Mouse (Mus musculus): ENCODE measurements around the gene Fam173a. TPM values are rescaled to one million over a fixed set of nuclear protein-coding genes. Genes with fewer than 3 reads are reported as not detected.

Gene Fam173a
- 10 to 100 TPM; 47.6 to 58.9 TPM for total RNA-seq (2023)

DNA sequence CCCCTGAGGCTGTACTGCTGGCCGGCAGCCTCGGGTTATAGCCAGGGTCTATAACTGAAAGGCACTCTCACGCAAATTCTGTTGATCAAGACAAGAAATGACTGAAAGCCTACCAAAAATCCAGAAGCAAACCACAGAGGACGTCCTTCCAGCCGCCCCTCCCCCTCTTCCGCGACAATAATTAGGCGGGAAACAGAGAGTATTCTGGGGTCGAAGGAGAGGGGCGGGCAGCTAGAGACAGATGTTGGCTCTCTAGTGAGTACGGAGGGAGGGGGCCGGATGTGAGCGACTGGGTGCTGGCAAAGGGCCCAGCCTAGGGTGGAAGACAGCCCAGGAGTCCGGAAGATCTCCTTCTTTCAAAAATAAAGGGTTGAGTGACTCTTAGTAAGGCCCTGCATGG is at the start of gene Fam173a:
TSS of gene Fam173a (minus strand) at position 287 of the 400 bp plus-strand sequence.

GRCm38 (mm10) chr17:25841117-25841880 is 48.6 kb upstream of the Fam173a start, which contains the start of gene Gm20683:
TSS of gene Gm20683 (minus strand) at chr17:25841763.

DNA sequence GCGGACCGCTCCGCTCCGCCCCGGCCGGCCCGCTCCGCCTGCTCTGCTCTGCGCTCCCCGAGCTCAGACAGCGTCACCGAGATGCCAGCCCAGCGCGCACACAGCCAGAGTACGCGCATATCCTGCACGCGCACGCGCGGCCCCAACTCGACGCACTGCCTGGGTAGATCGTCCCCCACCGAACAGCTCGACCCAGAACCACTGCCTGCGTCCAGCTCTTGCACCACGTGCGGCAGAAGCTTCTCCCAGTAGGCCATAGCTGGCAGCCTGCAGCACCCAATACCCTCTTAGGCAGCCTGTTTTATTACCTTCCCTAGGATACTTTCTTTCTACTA is 44.3 kb upstream of the Fam173a start, which contains the start of gene Rhbdl1:
TSS of gene Rhbdl1 (minus strand) at position 220 of the 335 bp plus-strand sequence.

DNA sequence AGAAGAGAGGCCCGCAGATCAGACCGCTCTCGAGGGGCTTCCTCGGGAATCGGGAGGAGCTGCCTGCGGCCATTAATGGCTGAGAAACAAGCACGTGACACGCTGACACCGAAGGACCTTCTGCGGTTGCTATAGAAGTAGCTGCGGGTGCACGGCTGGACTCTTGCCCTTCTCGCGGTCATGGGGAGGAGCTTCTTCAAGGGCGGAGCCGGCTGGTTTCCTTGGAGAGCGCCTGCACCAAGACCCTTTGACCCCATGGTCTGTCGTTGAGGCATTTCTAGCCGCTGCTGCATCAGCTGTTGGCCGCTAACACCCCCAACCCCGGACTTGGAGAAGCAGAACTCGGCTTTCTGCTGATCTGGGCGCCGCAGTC is 40.6 kb upstream of the Fam173a start, which contains the start of gene Stub1:
TSS of gene Stub1 (minus strand) at position 114 of the 373 bp plus-strand sequence.

DNA sequence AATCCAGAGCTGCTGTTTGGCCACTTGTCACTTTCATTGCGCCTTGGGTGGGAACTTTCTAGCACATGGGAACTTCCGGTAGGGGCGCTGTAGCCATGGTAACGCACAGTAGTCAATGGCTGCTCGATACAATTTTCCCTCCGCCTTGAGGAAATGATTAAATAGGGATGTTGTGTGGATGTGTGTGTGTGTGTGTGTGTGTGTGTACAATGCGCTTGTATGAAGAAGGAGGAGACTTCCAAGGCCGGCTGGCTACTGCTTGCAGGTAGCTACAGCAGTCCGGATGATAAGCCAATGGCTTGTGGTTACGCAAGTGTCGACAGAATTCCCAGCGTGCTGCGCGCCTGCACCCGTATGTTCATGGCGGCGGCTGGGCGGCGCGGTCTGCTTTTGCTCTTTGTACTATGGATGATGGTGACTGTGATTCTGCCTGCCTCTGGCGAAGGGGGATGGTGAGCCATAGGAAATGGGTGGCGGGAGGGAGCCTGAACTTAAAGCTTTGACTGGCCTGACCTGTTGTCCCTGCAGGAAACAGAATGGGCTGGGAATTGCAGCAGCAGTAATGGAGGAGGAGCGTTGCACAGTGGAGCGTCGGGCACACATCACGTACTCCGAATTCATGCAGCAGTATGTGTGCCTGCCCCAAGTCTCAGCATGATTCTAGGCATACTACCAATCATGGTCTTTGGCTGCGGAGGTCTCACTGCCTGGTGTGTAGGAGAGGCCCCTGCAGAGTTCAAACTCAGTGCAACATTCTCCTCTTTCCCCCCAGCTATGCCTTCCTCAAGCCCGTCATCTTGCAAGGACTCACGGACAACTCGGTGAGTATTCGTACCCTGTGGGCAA is 36.2 kb upstream of the Fam173a start, which contains the start of gene Jmjd8:
TSS of gene Jmjd8 (plus strand) at position 156 of the 846 bp plus-strand sequence.

GRCm38 (mm10) chr17:25823452-25823851 is 30.8 kb upstream of the Fam173a start, which contains the start of gene Wdr24:
TSS of gene Wdr24 (plus strand) at chr17:25823627.

DNA sequence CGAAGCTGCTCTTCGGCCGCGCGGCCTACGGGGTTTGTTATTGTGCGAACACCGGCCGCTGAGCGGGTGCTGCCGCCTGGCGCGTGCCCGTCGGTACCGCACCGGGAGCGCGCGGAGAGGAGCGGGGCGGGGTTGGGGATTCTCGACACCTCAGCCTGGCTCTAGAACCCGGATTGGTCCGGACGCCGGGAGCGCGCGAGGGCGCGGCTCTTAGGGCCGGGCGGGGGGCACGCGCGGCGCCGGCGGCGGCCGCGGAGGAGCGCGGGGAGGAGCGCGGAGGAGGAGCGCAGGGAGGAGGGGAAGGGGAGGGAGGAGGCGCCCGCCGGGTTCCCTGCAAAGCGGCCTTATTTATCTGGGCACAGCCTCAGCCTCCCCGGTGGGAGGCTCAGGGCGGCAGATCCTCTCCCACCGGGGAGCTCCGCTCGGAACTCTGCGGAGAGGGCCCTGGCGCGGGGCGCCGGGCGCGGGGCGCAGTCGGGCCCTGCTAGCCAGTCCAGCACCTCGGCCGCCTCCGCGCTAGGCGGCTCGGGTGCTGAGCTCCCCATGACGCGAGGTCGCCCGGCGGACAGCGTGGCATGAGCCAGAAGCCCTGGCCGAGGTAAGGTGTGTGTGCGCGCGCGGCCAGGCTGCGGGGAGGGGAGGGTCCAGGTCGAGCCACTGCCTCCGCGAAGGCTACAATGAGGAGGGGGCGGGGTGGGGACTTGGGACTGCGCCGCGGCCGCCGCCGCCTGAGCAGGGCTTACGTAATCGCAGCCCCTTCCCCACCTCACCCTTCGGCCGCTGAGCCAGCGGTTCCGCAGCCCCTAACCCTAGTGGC is 16.3 kb upstream of the Fam173a start, which contains the start of gene Fbxl16:
TSS of gene Fbxl16 (plus strand) at position 297 of the 817 bp plus-strand sequence.

DNA sequence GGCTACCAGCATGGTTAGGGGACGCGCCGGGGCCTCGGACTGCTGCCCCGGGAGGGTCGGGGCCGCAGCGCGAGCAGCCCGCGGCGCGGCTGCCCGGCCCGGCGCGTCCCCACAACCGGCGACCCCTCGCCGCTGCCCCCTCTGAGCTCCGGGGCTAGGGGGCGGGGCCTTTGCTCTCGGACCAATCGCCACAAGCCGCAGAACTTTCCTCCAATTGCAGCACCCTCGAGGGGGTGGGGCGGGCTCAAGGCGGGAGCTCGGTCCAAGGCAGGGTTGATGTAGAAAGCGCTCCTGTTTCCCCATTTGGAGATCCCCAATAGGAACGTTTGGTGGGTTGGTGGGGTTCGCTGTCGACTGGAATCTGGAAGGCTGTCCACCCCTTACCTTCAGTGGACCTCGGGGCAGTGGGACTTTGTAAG is 4.3 kb upstream of the Fam173a start, which contains the start of gene Metrn:
TSS of gene Metrn (minus strand) at position 186 of the 419 bp plus-strand sequence.

DNA sequence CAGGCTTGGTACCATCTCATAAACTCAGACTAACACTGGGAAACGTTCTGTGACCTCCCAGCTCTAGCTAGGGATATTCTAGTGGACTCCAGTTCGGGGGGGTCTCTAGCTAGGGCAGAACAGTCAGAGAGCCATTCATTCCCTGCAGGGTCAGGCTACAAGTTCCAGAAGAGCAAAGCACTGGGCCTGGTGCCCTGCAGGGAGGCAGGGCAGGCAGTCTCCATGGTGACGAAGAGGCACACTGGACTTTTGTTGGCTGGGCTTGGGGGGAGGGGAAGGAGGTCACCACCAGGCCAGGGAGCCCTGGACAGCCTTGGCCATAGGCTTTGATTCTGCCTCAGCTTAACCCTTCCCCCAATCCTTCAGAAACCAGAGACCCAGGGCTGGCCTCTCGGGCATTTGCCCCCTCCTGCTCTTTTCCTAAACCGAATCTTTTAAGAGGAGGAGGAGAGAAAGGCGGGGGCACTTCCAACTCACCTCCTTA is 3.0 kb upstream of the Fam173a start, which contains the start of gene AC134908.4:
TSS of gene AC134908.4 (minus strand) at position 51 of the 484 bp plus-strand sequence.

GRCm38 (mm10) chr17:25786280-25786679 is 6.4 kb downstream of the Fam173a start, which contains the start of gene Ccdc78:
TSS of gene Ccdc78 (plus strand) at chr17:25786580.

DNA sequence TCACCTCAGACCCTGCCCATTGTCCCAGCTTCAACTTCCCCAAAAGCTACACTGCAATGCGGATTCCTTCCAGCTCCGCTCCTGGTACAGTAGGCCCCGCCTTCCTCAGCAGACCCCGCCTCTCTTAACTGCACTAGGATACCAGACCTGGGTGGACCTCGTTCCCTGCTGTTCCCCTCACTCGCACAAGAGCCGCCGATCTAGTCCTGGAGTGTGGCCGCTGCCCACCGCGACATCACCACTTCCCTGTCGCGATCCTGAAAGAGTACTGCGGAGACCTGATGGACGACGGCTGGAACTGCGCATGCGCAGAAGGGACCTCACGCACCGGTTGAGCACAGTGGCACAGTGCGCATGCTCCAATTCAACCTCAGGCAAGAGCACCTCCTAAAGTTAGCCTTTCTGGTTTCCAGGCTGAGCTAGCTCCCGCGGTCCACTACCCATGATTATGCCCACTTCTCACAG is 7.4 kb downstream of the Fam173a start, which contains the start of gene Haghl:
TSS of gene Haghl (minus strand) at position 393 of the 465 bp plus-strand sequence.

GRCm38 (mm10) chr17:25773549-25774120 is 19.1 kb downstream of the Fam173a start, which contains the start of gene Narfl:
TSS of gene Narfl (plus strand) at chr17:25773776.

GRCm38 (mm10) chr17:25754241-25754640 is 38.5 kb downstream of the Fam173a start, which contains the start of gene Msln:
TSS of gene Msln (minus strand) at chr17:25754378.

Other genes starting within 250 kb of the Fam173a start
- gene Sox8, start 222.2 kb downstream of the Fam173a start, total RNA-seq (2023), result not detected
- 10 to 100 TPM; 33.2 to 33.4 TPM for gene Lmf1, start 213.8 kb downstream of the Fam173a start, total RNA-seq (2023)
- gene Gng13, start 75.7 kb downstream of the Fam173a start, total RNA-seq (2023), result not detected
- gene Chtf18, start 65.5 kb downstream of the Fam173a start, total RNA-seq (2023), result 10 to 100 TPM in 1 of 2 experiments, 1 to 10 TPM in 1; 5.1 to 12.6 TPM
- 1 to 10 TPM; 4.6 to 8.0 TPM for gene Rpusd1, start 65.2 kb downstream of the Fam173a start, total RNA-seq (2023)
- under 1 TPM in 1 of 2 experiments, not detected in 1; 0.26 TPM for gene Mslnl, start 56.9 kb downstream of the Fam173a start, total RNA-seq (2023)
- gene Msln, start 38.5 kb downstream of the Fam173a start, total RNA-seq (2023), result 1 to 10 TPM in 1 of 2 experiments, not detected in 1; 1.1 TPM
- gene Narfl, start 19.1 kb downstream of the Fam173a start, total RNA-seq (2023), result 10 to 100 TPM; 25.4 to 27.9 TPM
- gene Haghl, start 7.2 kb downstream of the Fam173a start, total RNA-seq (2023), result 10 to 100 TPM; 22.7 to 27.1 TPM
- not detected for gene Ccdc78, start 6.3 kb downstream of the Fam173a start, total RNA-seq (2023)
- not detected for gene AC134908.4, start 2.8 kb upstream of the Fam173a start, total RNA-seq (2023)
- 10 to 100 TPM; 24.8 to 31.6 TPM for gene Metrn, start 4.2 kb upstream of the Fam173a start, total RNA-seq (2023)
- gene Fbxl16, start 16.2 kb upstream of the Fam173a start, total RNA-seq (2023), result not detected
- gene Wdr24, start 30.7 kb upstream of the Fam173a start, total RNA-seq (2023), result 10 to 100 TPM; 25.3 to 25.7 TPM
- gene Jmjd8, start 36.0 kb upstream of the Fam173a start, total RNA-seq (2023), result 10 to 100 TPM; 32.3 to 42.2 TPM
- 10 to 100 TPM; 70.1 to 73.0 TPM for gene Stub1, start 40.5 kb upstream of the Fam173a start, total RNA-seq (2023)
- gene Rhbdl1, start 44.4 kb upstream of the Fam173a start, total RNA-seq (2023), result 10 to 100 TPM in 1 of 2 experiments, 1 to 10 TPM in 1; 8.1 to 15.2 TPM
- 10 to 100 TPM in 1 of 2 experiments, 1 to 10 TPM in 1; 9.3 to 10.8 TPM for gene Gm20683, start 48.9 kb upstream of the Fam173a start, total RNA-seq (2023)
- gene Rhot2, start 52.0 kb upstream of the Fam173a start, total RNA-seq (2023), result 10 to 100 TPM; 89.1 to 99.3 TPM
- gene Wdr90, start 68.6 kb upstream of the Fam173a start, total RNA-seq (2023), result 10 to 100 TPM; 29.0 to 41.5 TPM
- 1 to 10 TPM; 2.4 to 9.4 TPM for gene Mcrip2, start 75.9 kb upstream of the Fam173a start, total RNA-seq (2023)
- 10 to 100 TPM; 32.9 to 37.5 TPM for gene Mettl26, start 82.2 kb upstream of the Fam173a start, total RNA-seq (2023)
- 1 to 10 TPM; 9.2 to 9.6 TPM for gene Wfikkn1, start 88.0 kb upstream of the Fam173a start, total RNA-seq (2023)
- 10 to 100 TPM; 23.7 to 24.5 TPM for gene Rab40c, start 126.8 kb upstream of the Fam173a start, total RNA-seq (2023)
- gene Pigq, start 152.0 kb upstream of the Fam173a start, total RNA-seq (2023), result 10 to 100 TPM; 55.2 to 64.8 TPM
- gene Nhlrc4, start 152.1 kb upstream of the Fam173a start, total RNA-seq (2023), result not detected
- gene A930017K11Rik, start 159.7 kb upstream of the Fam173a start, total RNA-seq (2023), result under 1 TPM in 1 of 2 experiments, not detected in 1; 0.30 TPM
- gene Capn15, start 192.9 kb upstream of the Fam173a start, total RNA-seq (2023), result 10 to 100 TPM; 38.7 to 39.4 TPM